Mouse (Mus musculus) layer of hippocampus, adult 11-12 months (tissue): Measurements from ENCODE around the gene Gm20826.
"Not testable (repeated sequence)": the region's sequence is repeated elsewhere in the genome, so short reads cannot be mapped to it uniquely, and the experiment has no call there.

Experiments used
- DNase-seq: peaks from one replicate; pipeline ENCODE4 v3.0.0; 2022; ENCODE audit warnings: low spot score

The Gm20826 gene

GRCm38 (mm10) chrY:7638389-7638788 lies at the start of gene Gm20826:
TSS of gene Gm20826 (minus strand) at chrY:7638489.
- DNase-seq, result not testable (repeated sequence)
